ENCODE assay signal across 11 mouse cellular contexts in the genomic region with DNA sequence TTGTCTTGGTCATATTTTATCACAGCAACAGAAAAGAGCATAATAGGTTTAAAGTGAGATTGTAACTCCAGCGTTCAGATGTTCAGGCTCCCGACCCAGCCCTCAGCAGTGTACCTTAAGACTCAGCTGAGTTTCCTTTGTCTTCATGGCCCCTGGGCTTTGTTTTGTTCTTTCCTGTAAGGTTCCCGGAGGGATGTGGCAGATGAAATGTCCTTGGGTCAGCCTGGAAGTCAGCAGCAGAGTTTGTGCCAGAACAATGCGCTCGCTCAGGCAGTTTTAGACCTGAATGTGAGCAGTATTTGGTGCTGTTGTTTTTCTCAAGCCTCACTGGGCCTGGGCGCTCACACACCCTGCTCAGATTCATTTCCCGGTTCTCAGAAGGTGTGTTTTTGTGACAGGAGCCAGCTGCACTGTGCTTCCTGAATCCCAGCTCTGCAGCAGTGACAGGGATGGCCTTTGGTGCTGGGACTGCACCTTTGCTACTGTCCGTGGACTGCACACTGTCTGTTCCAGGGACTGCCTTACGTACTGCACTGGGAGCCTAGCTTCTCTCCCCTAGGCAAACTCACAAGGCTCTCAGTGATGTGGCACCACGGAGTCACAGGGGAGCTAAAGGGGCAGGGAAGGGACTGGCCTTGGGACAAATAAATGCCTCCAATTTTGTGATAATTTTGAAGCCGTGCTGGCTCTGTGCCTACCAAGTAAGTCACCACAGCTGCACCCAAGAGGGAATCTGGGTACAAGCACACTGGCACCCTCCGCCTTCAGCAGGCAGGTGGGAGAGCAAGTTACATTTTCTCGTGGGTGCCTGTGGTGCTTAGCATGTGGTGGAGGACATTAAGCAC. TPM values are rescaled to one million over a fixed set of nuclear protein-coding genes. Genes with fewer than 3 reads are reported as not detected.
DNase-seq lines count a peak whose midpoint lies in the region; ATAC-seq and TF ChIP-seq lines count a peak whose summit lies in the region.
"Had no signal": no experiment of that assay in that cellular context is flagged by ENCODE, and none has a peak within 500 bp of the region (broad histone marks: within the 10 kb centered on the region; RNA-seq: fewer than 3 reads in every experiment).

No protein-coding gene starts in this region.

- in situ Hi-C loops in ES-E14 (cut with MboI; ENCODE audit: low sequenced_read_pairs in 2 of 2, unreplicated experiment in 2 of 2): no loop called here

- H3K27ac ChIP-seq in heart, adult 2 months: peak overlapping the region; percentile 57
- H3K27ac ChIP-seq in ES-E14 (ENCODE audit: insufficient read depth, low read depth, low read length, poor library complexity, severe bottlenecking): peak overlapping the region; percentile 78
- H3K27ac ChIP-seq in embryonic facial prominence, embryonic 13.5 days: peak overlapping the region; percentile 13
- peak overlapping the region; percentile 85 for H3K27ac ChIP-seq in kidney, embryonic 15.5 days
- H3K27ac ChIP-seq: liver, embryonic 14.5 days had no signal

- TF ChIP-seq POLR2A in heart, adult 2 months (IDR thresholded peaks at IDR 0.05; ENCODE audit: insufficient read depth, low read depth, low read length): no peak

- no peaks in the 10 kb centered on the region for H3K9me3 ChIP-seq in ES-E14 (ENCODE audit: control insufficient read depth, insufficient read depth, low read depth, low read length)
- no peaks in the 10 kb centered on the region for H3K9me3 ChIP-seq in embryonic facial prominence, embryonic 13.5 days
- no peaks in the 10 kb centered on the region for H3K9me3 ChIP-seq in kidney, embryonic 15.5 days (replicated peaks)

- intact Hi-C loops in heart, adult 2 months (cut with DNase I): no loop called here
- intact Hi-C loops in heart, postnatal 36 days (cut with DNase I): no loop called here

- H3K4me2 ChIP-seq in embryonic facial prominence, embryonic 13.5 days: no peak overlapping the region
- H3K4me2 ChIP-seq in kidney, embryonic 15.5 days: 0 out of 2 replicates have a peak overlapping the region, but pooled peaks have one; percentile 10

- peaks cover 8% of the 10 kb centered on the region for H3K79me2 ChIP-seq in heart, adult 2 months (replicated peaks; ENCODE audit: control insufficient read depth, insufficient read depth, low read length)

- peak in 1 of 2 experiments; percentile 23 for DNase-seq in heart, adult 2 months
- no peak for DNase-seq in heart, postnatal 36 days
- no peak for DNase-seq in ES-E14 (ENCODE audit: low read depth, low spot score)
- no peak for DNase-seq in right cerebral cortex, postnatal 25 days
- DNase-seq in urinary bladder, adult 18-20 months (ENCODE audit: low spot score in 2 of 2): no peak
- no peak for DNase-seq in right cerebral cortex, postnatal 14 days
- DNase-seq: cerebellum, adult 11 months had no signal

- H3K4me1 ChIP-seq in heart, adult 2 months (ENCODE audit: control insufficient read depth, insufficient read depth, low read length): peaks cover 25% of the 10 kb centered on the region
- peaks cover 12 to 28% of the 10 kb centered on the region in 2 experiments for H3K4me1 ChIP-seq in ES-E14 (ENCODE audit: control insufficient read depth in 2 of 2, insufficient read depth in 2 of 2, low read length in 2 of 2, poor library complexity in 1 of 2)
- peaks cover 41% of the 10 kb centered on the region for H3K4me1 ChIP-seq in embryonic facial prominence, embryonic 13.5 days
- H3K4me1 ChIP-seq in kidney, embryonic 15.5 days: peaks cover 64% of the 10 kb centered on the region

- H3K36me3 ChIP-seq in heart, adult 2 months (ENCODE audit: control insufficient read depth, insufficient read depth, low read length): no peaks in the 10 kb centered on the region
- no peaks in the 10 kb centered on the region for H3K36me3 ChIP-seq in ES-E14 (ENCODE audit: control insufficient read depth, insufficient read depth, low read length, poor library complexity, severe bottlenecking)
- peaks cover 4% of the 10 kb centered on the region; the same call in 1 of the 2 replicates for H3K36me3 ChIP-seq in embryonic facial prominence, embryonic 13.5 days
- no peaks in the 10 kb centered on the region for H3K36me3 ChIP-seq in kidney, embryonic 15.5 days

- H3K9ac ChIP-seq in heart, adult 2 months (ENCODE audit: low read depth, low read length): peak overlapping the region; percentile 0; the same call in 1 of the 2 replicates
- H3K9ac ChIP-seq in ES-E14 (ENCODE audit: insufficient read depth, low read depth, low read length, poor library complexity, severe bottlenecking): peak overlapping the region; percentile 19; the same call in 1 of the 2 replicates
- H3K9ac ChIP-seq in embryonic facial prominence, embryonic 13.5 days: no peak overlapping the region
- H3K9ac ChIP-seq in kidney, embryonic 15.5 days: no peak overlapping the region
- H3K9ac ChIP-seq: liver, embryonic 14.5 days had no signal

- TF ChIP-seq EP300 in heart, adult 2 months (IDR thresholded peaks at IDR 0.05; ENCODE audit: insufficient read depth, low read depth, low read length): 0 out of 2 replicates have a peak, but pooled peaks have one; percentile 25

- ATAC-seq in embryonic facial prominence, embryonic 13.5 days (ENCODE audit: insufficient number of reproducible peaks, insufficient read depth, low FRiP score, low TSS enrichment, low read depth): no peak
- ATAC-seq in kidney, embryonic 15.5 days (replicated peaks; ENCODE audit: low FRiP score): no peak; the same call in 1 of the 2 replicates

- TF ChIP-seq CTCF in heart, adult 2 months (IDR thresholded peaks at IDR 0.05): no peak

- H3K27me3 ChIP-seq in heart, adult 2 months (ENCODE audit: control insufficient read depth, insufficient read depth, low read length): no peaks in the 10 kb centered on the region
- H3K27me3 ChIP-seq in embryonic facial prominence, embryonic 13.5 days: no peaks in the 10 kb centered on the region
- H3K27me3 ChIP-seq in kidney, embryonic 15.5 days: no peaks in the 10 kb centered on the region
- H3K27me3 ChIP-seq: CH12.LX had no signal

- 42% methylated on average over 13 of the region's 13 CpGs for WGBS in heart, adult 2 months
- WGBS in embryonic facial prominence, embryonic 13.5 days: 53% methylated on average over 13 of the region's 13 CpGs
- WGBS in kidney, embryonic 15.5 days: 42% methylated on average over 13 of the region's 13 CpGs

- no peak overlapping the region for H3K4me3 ChIP-seq in heart, adult 2 months
- peak overlapping the region in 1 of 2 experiments; percentile 27; a peak in 1 of 4 replicates for H3K4me3 ChIP-seq in ES-E14 (ENCODE audit: insufficient read depth in 1 of 2, low read depth in 1 of 2, low read length in 2 of 2, poor library complexity in 1 of 2, severe bottlenecking in 1 of 2)
- no peak overlapping the region for H3K4me3 ChIP-seq in embryonic facial prominence, embryonic 13.5 days
- H3K4me3 ChIP-seq in kidney, embryonic 15.5 days (replicated peaks): no peak overlapping the region

TF ChIP-seq in ES-E14, 5 proteins besides CTCF, POLR2A, EP300 and RAD21:
- TF ChIP-seq CHD2 (IDR thresholded peaks at IDR 0.05; ENCODE audit: low read depth, low read length): 0 out of 2 replicates have a peak, but pooled peaks have one; percentile 10
- no peak for TF ChIP-seq ZNF384 (IDR thresholded peaks at IDR 0.05; ENCODE audit: low read depth, low read length)
- TF ChIP-seq ZC3H11A (IDR thresholded peaks at IDR 0.05; ENCODE audit: borderline replicate concordance, low read depth, low read length): no peak

RNA-seq across cellular contexts. Expression of gene Dock1, which starts 9.1 kb away (rescaled TPM):
- 10 to 100 TPM; 25.4 to 25.6 TPM for total RNA-seq in heart, adult 2 months (2021)
- polyA plus RNA-seq in heart, adult 2 months (2012; rRNA removed): 8.3 and 13.3 TPM in 2 replicates
- 10 to 100 TPM; 26.3 to 28.8 TPM for total RNA-seq in heart, postnatal 36 days (2021)
- 24.3 and 37.4 TPM in 2 replicates for total RNA-seq in ES-E14 (2012; rRNA removed)
- 42.8 and 46.8 TPM in 2 replicates for polyA plus RNA-seq in embryonic facial prominence, embryonic 13.5 days (2015; fragmentation: Nextera tagmentation; extraction: Ambion mirVana)
- 46.8 and 47.7 TPM in 2 replicates for polyA plus RNA-seq in kidney, embryonic 15.5 days (2015; fragmentation: Nextera tagmentation; extraction: Ambion mirVana)
- total RNA-seq: CH12.LX had no signal

Comparison
In these comparisons a context has a peak if more than half of its experiments do, and no peak if none do; other contexts are left out.
1. H3K27ac ChIP-seq: peak in every context shown above with its lines; median percentile 85 in kidney, embryonic 15.5 days; 78 in ES-E14; 57 in heart, adult 2 months; 13 in embryonic facial prominence, embryonic 13.5 days.
2. H3K9ac ChIP-seq: peak in heart, adult 2 months (single experiment) and ES-E14 (single experiment); none in embryonic facial prominence, embryonic 13.5 days (single experiment) and kidney, embryonic 15.5 days (single experiment).